Mouse (Mus musculus) intestine, postnatal 0 days (tissue): Measurements from ENCODE around the gene Stradb. TPM values are rescaled to one million over a fixed set of nuclear protein-coding genes. Genes with fewer than 3 reads are reported as not detected.

ENCODE experiments used
- ATAC-seq: fragments of 200-750 bp; cut with Nextera tagmentation; 2 replicates; pipeline ENCODE4 v1.8.0; 2017; ENCODE audit warnings: mild to moderate bottlenecking, moderate TSS enrichment, moderate library complexity
- H3K27ac ChIP-seq: fragments of 300-500 bp; sonication (generic); 2 replicates; pipeline ENCODE4 v1.5.1; 2014; ENCODE audit warnings: mild to moderate bottlenecking, low read depth, low read length, moderate library complexity
- H3K27me3 ChIP-seq: fragments of 300-500 bp; sonication (generic); replicated peaks from 2 replicates; pipeline ENCODE4 v1.6.1; 2014; ENCODE audit warnings: low read length, mixed read lengths; ENCODE audit not compliant: control insufficient read depth, insufficient read depth
- H3K36me3 ChIP-seq: fragments of 300-500 bp; sonication (generic); 2 replicates; pipeline ENCODE4 v1.6.1; 2014; ENCODE audit warnings: mild to moderate bottlenecking, moderate library complexity; ENCODE audit not compliant: control insufficient read depth, insufficient read depth
- H3K4me1 ChIP-seq: fragments of 300-500 bp; sonication (generic); replicated peaks from 2 replicates; pipeline ENCODE4 v1.6.1; 2014; ENCODE audit warnings: antibody characterized with exemption, low read length, mixed read lengths; ENCODE audit not compliant: control insufficient read depth, insufficient read depth
- H3K4me2 ChIP-seq: fragments of 300-500 bp; sonication (generic); replicated peaks from 2 replicates; pipeline ENCODE4 v1.6.1; 2014; ENCODE audit warnings: low read depth, mild to moderate bottlenecking, moderate library complexity
- H3K4me3 ChIP-seq: fragments of 300-500 bp; sonication (generic); 2 replicates; pipeline ENCODE4 v1.5.1; 2014; ENCODE audit warnings: low read depth, low read length
- H3K9ac ChIP-seq: fragments of 300-500 bp; sonication (generic); 2 replicates; pipeline ENCODE4 v1.6.1; 2014; ENCODE audit warnings: mild to moderate bottlenecking, low read depth, low read length
- H3K9me3 ChIP-seq: fragments of 300-500 bp; sonication (generic); 2 replicates; pipeline ENCODE4 v1.6.1; 2016; ENCODE audit warnings: mixed run types; ENCODE audit not compliant: control insufficient read depth
- CTCF ChIP-seq: sonication (generic); IDR thresholded peaks from 2 replicates; pipeline ENCODE4 v1.5.1; 2016; ENCODE audit warnings: low read depth, mild to moderate bottlenecking, control low read depth, antibody characterized with exemption, moderate library complexity
- WGBS: fragments of 180-500 bp; shearing (Covaris S2); extraction: QIAGEN DNeasy Blood & Tissue Kit; methylation state at CpG from one replicate; pipeline ENCODE4 v1.1.7; 2014; 5-methylcytosine and 5-hydroxymethylcytosine counted together
- polyA plus RNA-seq: library from polyadenylated mRNA; unstranded; fragments of >200 nt; fragmentation: Nextera tagmentation; extraction: Ambion mirVana; gene quantifications from 2 replicates; pipeline ENCODE4 v1.2.1, GENCODE M21; 2015

The Stradb gene
- polyA plus RNA-seq, 1 experiment from 2014 or later = 13.1 TPM

DNA sequence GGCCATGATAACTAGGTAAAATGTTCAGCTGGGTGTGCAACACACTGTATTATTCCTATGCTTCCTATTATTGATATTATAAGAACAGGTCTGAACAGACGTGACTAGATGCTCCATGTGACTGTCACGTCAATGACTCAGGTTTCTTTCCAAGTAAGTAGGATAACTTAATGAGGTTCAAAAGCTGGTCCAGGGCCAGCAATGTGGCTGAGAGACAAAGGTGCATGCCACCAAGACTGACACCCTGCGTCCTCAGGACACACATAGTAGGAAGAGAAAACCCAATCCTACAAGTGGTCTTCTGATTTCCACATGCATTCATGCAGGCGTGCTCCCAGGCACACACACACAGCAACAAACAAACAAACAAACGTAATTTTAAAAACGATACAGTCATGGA is 2.2 kb upstream of the Stradb start:
- ATAC-seq = no peak
- H3K9ac ChIP-seq = no peak overlapping the region
- 0 out of 2 replicates have a peak, but pooled peaks cover 5% of the 10 kb centered on the region for H3K4me1 ChIP-seq
- WGBS = 79% methylated on average over 6 of the region's 6 CpGs
- H3K27ac ChIP-seq = no peak overlapping the region
- no peak overlapping the region for H3K4me2 ChIP-seq
- no peaks in the 10 kb centered on the region for H3K27me3 ChIP-seq
- H3K4me3 ChIP-seq = no peak overlapping the region
- H3K9me3 ChIP-seq = no peaks in the 10 kb centered on the region
- TF ChIP-seq CTCF = no peak
- no peaks in the 10 kb centered on the region for H3K36me3 ChIP-seq

DNA sequence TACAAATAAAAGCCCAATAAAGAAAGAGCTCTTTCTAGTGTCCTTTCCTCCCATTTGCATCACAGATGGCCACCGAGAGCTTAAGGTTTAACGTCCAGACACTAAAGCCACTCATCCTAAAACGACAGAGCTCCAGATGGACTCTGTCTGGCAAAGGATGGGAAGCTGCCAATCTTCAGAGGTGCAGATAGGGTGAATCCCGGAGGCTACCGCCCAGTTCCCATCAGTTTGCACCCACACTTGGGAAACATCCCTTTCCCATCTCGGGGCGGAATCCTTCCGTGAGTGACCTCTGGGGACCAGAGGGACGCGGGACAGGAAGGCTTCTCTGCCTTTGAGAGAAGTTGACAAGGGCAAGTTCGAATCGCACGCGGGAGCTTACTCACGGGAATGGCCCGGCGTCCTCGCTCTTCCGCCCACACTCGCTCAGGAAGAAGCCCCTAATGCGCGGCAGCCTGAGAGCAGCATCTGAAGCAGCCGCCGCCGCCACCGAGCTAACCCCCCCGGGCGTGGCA is 414 bp upstream of the Stradb start:
- WGBS = under 1% methylated on average over 28 of the region's 28 CpGs
- H3K27me3 ChIP-seq = no peaks in the 10 kb centered on the region
- peak; percentile 32 for ATAC-seq
- no peaks in the 10 kb centered on the region for H3K9me3 ChIP-seq
- 0 out of 2 replicates have a peak, but pooled peaks cover 5% of the 10 kb centered on the region for H3K4me1 ChIP-seq
- TF ChIP-seq CTCF = no peak
- H3K4me3 ChIP-seq = peak overlapping the region; percentile 95
- peak overlapping the region; percentile 87 for H3K9ac ChIP-seq
- peak overlapping the region; percentile 84 for H3K4me2 ChIP-seq
- no peaks in the 10 kb centered on the region for H3K36me3 ChIP-seq
- peak overlapping the region; percentile 66 for H3K27ac ChIP-seq

DNA sequence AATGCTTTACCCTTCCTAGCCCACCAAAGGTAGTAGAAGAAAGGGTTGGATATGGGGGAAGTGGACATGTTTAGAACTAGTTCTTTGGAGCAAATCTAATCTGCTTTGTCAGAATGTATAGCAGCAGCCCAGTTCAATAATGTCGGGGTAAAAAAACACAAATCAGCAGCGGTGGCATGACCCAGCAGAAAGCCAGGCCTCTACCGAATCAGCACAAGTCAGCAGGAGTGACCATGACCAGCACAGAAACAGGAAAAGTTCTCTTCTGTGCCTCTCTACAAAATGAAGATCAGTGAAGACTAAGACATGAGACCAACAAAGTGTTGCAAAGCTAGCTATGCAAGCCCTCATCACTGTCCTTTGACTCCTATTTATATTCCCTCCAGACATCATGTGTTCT is 9.0 kb downstream of the Stradb start:
- H3K36me3 ChIP-seq = peaks cover 34% of the 10 kb centered on the region
- H3K9me3 ChIP-seq = no peaks in the 10 kb centered on the region
- no peak for ATAC-seq
- no peaks in the 10 kb centered on the region for H3K27me3 ChIP-seq
- H3K4me1 ChIP-seq = no peaks in the 10 kb centered on the region
- H3K9ac ChIP-seq = no peak overlapping the region
- no peak overlapping the region for H3K4me2 ChIP-seq
- no peak overlapping the region for H3K4me3 ChIP-seq
- no peak for TF ChIP-seq CTCF
- 90% methylated on average over 3 of the region's 3 CpGs for WGBS
- H3K27ac ChIP-seq = no peak overlapping the region

DNA sequence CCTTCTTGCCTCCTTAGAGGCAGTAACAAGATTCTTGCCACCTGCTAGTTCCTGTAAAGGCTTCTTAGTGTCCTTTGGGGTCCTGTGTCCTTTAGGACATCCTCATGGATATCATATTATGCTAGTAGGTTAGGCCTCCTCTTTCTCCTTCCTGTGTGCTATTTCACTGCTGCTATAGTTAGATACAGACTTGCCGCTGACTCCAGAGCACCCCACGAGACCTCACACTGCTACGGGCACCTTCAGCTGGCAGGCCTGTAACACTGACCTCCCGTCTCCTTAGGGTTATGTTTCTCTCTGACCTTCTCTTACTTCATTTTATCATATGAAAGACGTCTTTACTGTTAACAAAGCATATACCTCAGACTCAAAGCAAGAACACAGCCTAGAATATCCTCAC is 11.3 kb downstream of the Stradb start:
- WGBS = 86% methylated on average over 5 of the region's 5 CpGs
- no peak for TF ChIP-seq CTCF
- Histone ChIP-seq H3K4me1 (no peaks in the 10 kb centered on the region), H3K27me3 (no peaks in the 10 kb centered on the region), H3K4me3 (no peak overlapping the region), H3K9me3 (no peaks in the 10 kb centered on the region), H3K9ac (no peak overlapping the region), H3K36me3 (peaks cover 45% of the 10 kb centered on the region), H3K27ac (no peak overlapping the region), H3K4me2 (no peak overlapping the region)
- ATAC-seq = no peak

DNA sequence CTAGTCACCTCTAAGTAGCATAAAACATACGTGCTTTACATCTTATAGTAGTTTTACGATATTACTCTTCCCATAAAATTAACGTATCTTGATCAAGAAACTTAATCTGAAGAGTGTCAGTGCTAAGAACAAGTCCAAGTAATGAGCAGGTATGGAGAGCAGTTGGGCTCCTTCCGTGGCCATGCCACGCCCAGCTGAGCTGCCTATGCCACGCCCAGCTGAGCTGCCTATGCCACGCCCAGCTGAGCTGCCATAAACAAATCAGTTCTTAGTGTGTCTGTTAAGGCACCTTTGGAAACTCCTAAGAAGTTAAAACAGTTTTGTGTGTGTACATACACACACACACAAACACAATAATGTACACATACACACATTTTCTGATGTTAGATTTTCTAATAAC is 19.8 kb downstream of the Stradb start:
- no peak overlapping the region for H3K9ac ChIP-seq
- H3K36me3 ChIP-seq = peaks cover 36% of the 10 kb centered on the region
- ATAC-seq = peak; percentile 53; the same call in 1 of the 2 replicates
- H3K4me3 ChIP-seq = no peak overlapping the region
- no peak for TF ChIP-seq CTCF
- H3K4me1 ChIP-seq = no peaks in the 10 kb centered on the region
- no peaks in the 10 kb centered on the region for H3K27me3 ChIP-seq
- no peak overlapping the region for H3K4me2 ChIP-seq
- H3K9me3 ChIP-seq = no peaks in the 10 kb centered on the region
- 62% methylated on average over 7 of the region's 7 CpGs for WGBS
- H3K27ac ChIP-seq = no peak overlapping the region

DNA sequence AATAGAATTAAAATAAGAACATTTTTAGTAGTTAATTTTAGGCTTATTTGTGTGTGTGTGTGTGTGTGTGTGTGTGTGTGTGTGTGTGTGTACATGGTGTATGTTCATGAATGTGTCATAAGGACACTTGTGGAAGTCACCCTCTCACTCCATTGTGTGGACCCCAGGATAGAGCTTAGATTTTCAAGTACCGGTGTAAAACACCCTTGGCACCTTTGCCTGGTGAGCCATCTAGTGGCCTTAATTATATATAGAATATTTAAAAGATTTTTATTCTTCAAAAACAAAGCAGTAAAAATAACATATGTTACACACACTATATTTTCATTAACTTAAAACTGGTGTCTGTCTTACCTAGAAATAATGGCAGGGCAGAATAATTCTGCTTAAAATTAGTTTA is 20.4 kb downstream of the Stradb start:
- no peak overlapping the region for H3K4me2 ChIP-seq
- no peaks in the 10 kb centered on the region for H3K9me3 ChIP-seq
- H3K9ac ChIP-seq = no peak overlapping the region
- H3K4me1 ChIP-seq = no peaks in the 10 kb centered on the region
- peaks cover 33% of the 10 kb centered on the region for H3K36me3 ChIP-seq
- WGBS = 44% methylated on average over 1 of the region's 1 CpGs
- H3K27me3 ChIP-seq = no peaks in the 10 kb centered on the region
- H3K4me3 ChIP-seq = no peak overlapping the region
- peak; percentile 59 for TF ChIP-seq CTCF
- ATAC-seq = no peak
- no peak overlapping the region for H3K27ac ChIP-seq

DNA sequence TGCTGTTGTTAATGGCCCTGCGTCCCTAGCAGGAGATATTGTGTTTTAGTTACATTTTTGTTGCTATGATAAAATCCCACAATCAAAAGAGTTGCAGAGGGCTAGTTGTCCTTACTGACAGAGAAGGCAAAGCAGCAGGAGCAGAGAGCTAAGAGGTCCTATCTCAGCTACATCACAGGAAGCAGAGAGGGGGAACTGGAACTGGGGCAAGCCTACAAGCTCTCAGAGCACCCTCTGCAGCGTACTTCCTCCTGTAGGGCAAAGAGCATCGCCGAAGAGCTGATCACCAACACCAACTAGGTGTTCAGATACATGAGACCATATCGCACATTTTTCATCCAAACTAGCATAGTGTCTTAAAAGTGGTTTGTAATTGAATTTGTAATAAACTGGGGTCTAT is 22.0 kb downstream of the Stradb start:
- WGBS = 93% methylated on average over 5 of the region's 5 CpGs
- ATAC-seq = no peak
- Histone ChIP-seq H3K36me3 (peaks cover 28% of the 10 kb centered on the region), H3K4me3 (no peak overlapping the region), H3K27me3 (no peaks in the 10 kb centered on the region), H3K4me1 (no peaks in the 10 kb centered on the region), H3K9ac (no peak overlapping the region), H3K9me3 (no peaks in the 10 kb centered on the region), H3K4me2 (no peak overlapping the region), H3K27ac (no peak overlapping the region)
- TF ChIP-seq CTCF = no peak
